Mouse (Mus musculus) ovary, postnatal 36 days (tissue): Measurements from ENCODE around the gene 1700001O22Rik.

Experiments
- DNase-seq: peaks from one replicate; pipeline ENCODE4 v3.0.0; 2022; ENCODE audit warnings: low spot score, mixed read lengths

1700001O22Rik gene

GRCm38 (mm10) chr2:30803604-30804003 lies at the start of gene 1700001O22Rik:
1700001O22Rik (minus strand) TSS chr2:30803661.
- DNase-seq = no peak

GRCm38 (mm10) chr2:30852771-30853313 lies 49.4 kb upstream of the 1700001O22Rik start:
- no peak for DNase-seq

- no peak for DNase-seq
Observed at GRCm38 (mm10) chr2:30850581-30850980, 47.1 kb upstream of the 1700001O22Rik start.

GRCm38 (mm10) chr2:30848184-30848583 lies 44.7 kb upstream of the 1700001O22Rik start:
- DNase-seq = no peak

GRCm38 (mm10) chr2:30846723-30847122 lies 43.3 kb upstream of the 1700001O22Rik start:
- no peak for DNase-seq

GRCm38 (mm10) chr2:30846236-30846635 lies 42.8 kb upstream of the 1700001O22Rik start:
- DNase-seq = no peak

- DNase-seq = peak; percentile 41
Observed at GRCm38 (mm10) chr2:30845152-30846070, 42.0 kb upstream of the 1700001O22Rik start.

GRCm38 (mm10) chr2:30842615-30843014 lies 39.2 kb upstream of the 1700001O22Rik start:
- DNase-seq = no peak

GRCm38 (mm10) chr2:30836238-30836990 lies 33.0 kb upstream of the 1700001O22Rik start:
- DNase-seq = no peak

GRCm38 (mm10) chr2:30834373-30835022 lies 31.0 kb upstream of the 1700001O22Rik start, which contains the start of gene Prrx2:
Prrx2 (plus strand) TSS chr2:30834972.
- DNase-seq = no peak

- DNase-seq = no peak
Observed at GRCm38 (mm10) chr2:30833644-30834043, 30.2 kb upstream of the 1700001O22Rik start.

GRCm38 (mm10) chr2:30830283-30830795 lies 26.9 kb upstream of the 1700001O22Rik start, which contains the start of gene Asb6:
Asb6 (minus strand) TSS chr2:30830333.
- no peak for DNase-seq

GRCm38 (mm10) chr2:30829315-30829714 lies 25.9 kb upstream of the 1700001O22Rik start:
- DNase-seq = peak; percentile 37

- DNase-seq = peak; percentile 95
Observed at GRCm38 (mm10) chr2:30827749-30828475, 24.5 kb upstream of the 1700001O22Rik start.

- DNase-seq = peak; percentile 61
Observed at GRCm38 (mm10) chr2:30826825-30827748, 23.6 kb upstream of the 1700001O22Rik start.

- peak; percentile 36 for DNase-seq
Observed at GRCm38 (mm10) chr2:30823385-30824153, 20.1 kb upstream of the 1700001O22Rik start.

- DNase-seq = no peak
Observed at GRCm38 (mm10) chr2:30822460-30822859, 19.0 kb upstream of the 1700001O22Rik start.

- DNase-seq = no peak
Observed at GRCm38 (mm10) chr2:30821073-30821472, 17.6 kb upstream of the 1700001O22Rik start.

- no peak for DNase-seq
Observed at GRCm38 (mm10) chr2:30819873-30820272, 16.4 kb upstream of the 1700001O22Rik start.
